Mouse (Mus musculus) embryo, embryonic 10.5 days (tissue): ENCODE data around the gene Igf1r.
A peak's percentile ranks its signal among the peaks of the same experiment; 100 is the strongest.

Experiments
- DNase-seq: peaks from one replicate; pipeline ENCODE4 v3.0.0-alpha.2; 2015; ENCODE audit warnings: low spot score

Gene Igf1r

GRCm38 (mm10) chr7:68179672-68180071 is 227.0 kb downstream of the Igf1r start:
- DNase-seq, result no peak

- no peak for DNase-seq
These were observed 228.5 kb downstream of the Igf1r start for GRCm38 (mm10) chr7:68181104-68181503.

- DNase-seq, result peak; percentile 26
These were observed 229.4 kb downstream of the Igf1r start for GRCm38 (mm10) chr7:68182025-68182424.

- DNase-seq, result no peak
These were observed 230.1 kb downstream of the Igf1r start for GRCm38 (mm10) chr7:68182773-68183172.

- DNase-seq, result no peak
These were observed 230.8 kb downstream of the Igf1r start for GRCm38 (mm10) chr7:68183421-68183820.

- DNase-seq, result no peak
These were observed 236.6 kb downstream of the Igf1r start for GRCm38 (mm10) chr7:68189211-68189610.

- DNase-seq, result no peak
These were observed 237.2 kb downstream of the Igf1r start for GRCm38 (mm10) chr7:68189691-68190456.

GRCm38 (mm10) chr7:68193958-68194695 is 241.5 kb downstream of the Igf1r start:
- no peak for DNase-seq

GRCm38 (mm10) chr7:68199609-68200008 is 247.0 kb downstream of the Igf1r start:
- no peak for DNase-seq

GRCm38 (mm10) chr7:68205776-68206427 is 253.3 kb downstream of the Igf1r start:
- no peak for DNase-seq

- no peak for DNase-seq
These were observed 256.4 kb downstream of the Igf1r start for GRCm38 (mm10) chr7:68209039-68209438.

- no peak for DNase-seq
These were observed 257.8 kb downstream of the Igf1r start for GRCm38 (mm10) chr7:68210417-68210816.

GRCm38 (mm10) chr7:68211883-68212282 is 259.3 kb downstream of the Igf1r start:
- no peak for DNase-seq

GRCm38 (mm10) chr7:68213842-68214241 is 261.2 kb downstream of the Igf1r start:
- DNase-seq, result no peak

- no peak for DNase-seq
These were observed 263.0 kb downstream of the Igf1r start for GRCm38 (mm10) chr7:68215522-68216070.

- no peak for DNase-seq
These were observed 266.3 kb downstream of the Igf1r start for GRCm38 (mm10) chr7:68218879-68219278.

GRCm38 (mm10) chr7:68221677-68222230 is 269.1 kb downstream of the Igf1r start:
- DNase-seq, result no peak

- DNase-seq, result peak; percentile 45
These were observed 270.8 kb downstream of the Igf1r start for GRCm38 (mm10) chr7:68223356-68223808.

GRCm38 (mm10) chr7:68224006-68224405 is 271.4 kb downstream of the Igf1r start:
- no peak for DNase-seq

GRCm38 (mm10) chr7:68225427-68226054 is 272.9 kb downstream of the Igf1r start:
- DNase-seq, result no peak

GRCm38 (mm10) chr7:68227021-68227420 is 274.4 kb downstream of the Igf1r start:
- DNase-seq, result no peak

GRCm38 (mm10) chr7:68227621-68228020 is 275.0 kb downstream of the Igf1r start:
- DNase-seq, result no peak
